Mouse (Mus musculus): ENCODE measurements around the gene Polm. TPM values are rescaled to one million over a fixed set of nuclear protein-coding genes. Genes with fewer than 3 reads are reported as not detected.

Gene Polm
- polyA plus RNA-seq, 1 experiment, result 67.8 TPM

- no peak for TF ChIP-seq GATA1 (IDR thresholded peaks at IDR 0.05; ENCODE audit: low read length)
Observed at GRCm38 (mm10) chr11:5799621-5800490, 38.0 kb downstream of the Polm start.

- no peak for TF ChIP-seq GATA1 (IDR thresholded peaks at IDR 0.05; ENCODE audit: low read length)
Observed at GRCm38 (mm10) chr11:5797928-5798327, 39.9 kb downstream of the Polm start.

DNA sequence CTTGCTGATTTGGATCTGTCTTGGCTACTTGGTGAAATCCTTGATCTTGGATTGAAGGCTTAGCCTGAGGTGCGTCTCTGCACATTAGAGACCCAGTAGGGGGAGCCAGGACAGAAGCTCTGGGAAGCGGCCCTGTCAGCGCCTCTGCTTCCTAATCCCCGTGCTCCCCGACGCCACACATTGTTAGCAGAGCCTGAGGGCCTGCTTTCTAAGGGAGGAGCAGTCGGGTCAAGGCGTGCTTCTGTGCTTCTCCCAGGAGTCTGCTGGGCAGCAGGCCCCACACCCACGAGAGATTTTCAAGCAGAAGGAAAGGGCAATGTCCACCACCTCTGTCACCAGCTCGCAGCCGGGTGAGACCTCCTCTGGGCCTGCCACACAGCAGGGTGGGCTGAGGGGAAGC, 40.4 kb downstream of the Polm start:
- no peak for TF ChIP-seq GATA1 (IDR thresholded peaks at IDR 0.05; ENCODE audit: low read length)

- no peak for TF ChIP-seq GATA1 (IDR thresholded peaks at IDR 0.05; ENCODE audit: low read length)
Observed at GRCm38 (mm10) chr11:5796939-5797338, 40.9 kb downstream of the Polm start.

DNA sequence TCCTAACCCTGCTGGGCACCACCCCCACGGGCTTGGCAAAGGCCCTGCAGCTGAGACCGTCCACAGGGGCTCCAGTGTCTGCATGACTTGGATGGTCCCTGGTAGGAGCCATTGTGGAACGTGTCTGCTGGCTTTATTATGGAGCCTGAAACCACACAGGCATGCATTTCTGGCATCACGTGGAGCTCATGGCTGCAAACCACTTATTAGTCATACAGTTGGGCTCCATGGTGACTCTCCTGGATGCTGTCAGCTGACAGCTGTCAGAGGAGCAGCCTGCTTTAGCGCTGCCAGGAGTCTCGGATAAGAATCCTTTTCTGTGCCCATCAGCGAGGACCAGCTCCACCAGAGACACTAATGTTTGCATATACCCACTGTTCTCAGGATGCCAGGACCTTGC, 42.1 kb downstream of the Polm start:
- no peak for TF ChIP-seq GATA1 (IDR thresholded peaks at IDR 0.05; ENCODE audit: low read length)

DNA sequence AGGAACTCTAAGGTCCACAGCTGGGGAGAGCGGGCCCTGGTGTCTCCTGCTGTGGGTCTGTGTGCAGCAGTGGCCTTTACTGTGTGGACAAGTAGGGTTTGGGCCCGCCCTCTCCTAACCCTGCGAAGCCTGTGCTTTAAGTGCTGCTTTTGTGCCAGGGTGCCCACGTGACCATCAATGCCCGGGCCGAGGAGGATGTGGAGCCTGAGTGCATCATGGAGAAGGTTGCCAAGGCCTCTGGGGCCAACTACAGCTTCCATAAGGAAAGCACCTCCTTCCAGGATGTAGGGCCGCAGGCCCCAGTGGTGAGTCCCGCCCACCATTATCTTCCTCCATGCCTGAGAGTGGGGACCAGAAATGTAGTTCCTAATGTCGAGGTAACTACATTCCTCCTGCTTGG, 42.5 kb downstream of the Polm start:
- TF ChIP-seq GATA1 (IDR thresholded peaks at IDR 0.05; ENCODE audit: low read length), result no peak

DNA sequence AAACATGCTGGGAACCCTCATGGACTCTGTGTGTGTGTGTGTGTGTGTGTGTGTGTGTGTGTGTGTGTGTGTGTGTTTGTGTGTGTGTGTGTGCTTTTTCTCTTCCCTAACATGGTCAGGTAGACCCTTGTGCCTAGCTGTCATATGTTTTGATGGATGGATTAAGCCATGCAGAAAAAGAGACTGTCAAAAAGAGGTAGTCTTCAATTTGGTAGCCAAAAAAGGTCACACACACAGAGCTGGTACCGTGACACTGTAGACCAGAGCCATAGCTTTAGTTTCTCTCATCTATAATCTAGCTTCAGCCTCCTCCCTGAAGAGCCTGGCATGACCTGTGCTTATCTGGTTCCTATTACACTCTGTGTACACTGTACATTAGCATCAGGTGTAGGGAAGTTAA, 47.4 kb downstream of the Polm start:
- no peak for TF ChIP-seq GATA1 (IDR thresholded peaks at IDR 0.05; ENCODE audit: low read length)

DNA sequence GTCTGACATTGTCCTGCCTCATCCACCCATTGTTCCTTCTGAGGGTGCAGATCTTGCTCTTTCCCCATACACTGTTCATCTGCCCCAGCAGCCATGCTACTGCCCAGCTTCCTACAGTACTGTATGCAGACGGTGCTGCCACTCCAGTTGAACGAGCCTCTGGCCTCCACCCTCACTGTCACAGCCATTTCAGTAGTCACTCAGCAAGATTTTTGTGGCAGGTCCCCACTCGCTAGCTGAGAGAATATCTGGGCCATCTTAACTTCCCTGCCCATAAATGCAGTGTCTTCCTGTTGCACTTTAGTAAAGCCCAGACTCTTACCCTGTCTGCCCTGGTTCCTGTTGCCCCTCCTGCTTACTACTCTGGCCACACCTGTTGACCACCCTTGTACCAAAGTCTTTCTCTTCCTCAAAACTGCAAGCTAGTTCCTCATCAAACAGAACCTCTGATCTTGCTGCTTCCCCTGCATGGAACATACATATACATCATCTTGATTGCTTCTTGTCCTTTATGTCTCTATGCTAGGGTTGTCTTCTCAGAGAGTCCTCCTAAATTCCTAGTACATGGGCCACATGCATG, 48.0 kb downstream of the Polm start:
- no peak for TF ChIP-seq GATA1 (IDR thresholded peaks at IDR 0.05; ENCODE audit: low read length)

DNA sequence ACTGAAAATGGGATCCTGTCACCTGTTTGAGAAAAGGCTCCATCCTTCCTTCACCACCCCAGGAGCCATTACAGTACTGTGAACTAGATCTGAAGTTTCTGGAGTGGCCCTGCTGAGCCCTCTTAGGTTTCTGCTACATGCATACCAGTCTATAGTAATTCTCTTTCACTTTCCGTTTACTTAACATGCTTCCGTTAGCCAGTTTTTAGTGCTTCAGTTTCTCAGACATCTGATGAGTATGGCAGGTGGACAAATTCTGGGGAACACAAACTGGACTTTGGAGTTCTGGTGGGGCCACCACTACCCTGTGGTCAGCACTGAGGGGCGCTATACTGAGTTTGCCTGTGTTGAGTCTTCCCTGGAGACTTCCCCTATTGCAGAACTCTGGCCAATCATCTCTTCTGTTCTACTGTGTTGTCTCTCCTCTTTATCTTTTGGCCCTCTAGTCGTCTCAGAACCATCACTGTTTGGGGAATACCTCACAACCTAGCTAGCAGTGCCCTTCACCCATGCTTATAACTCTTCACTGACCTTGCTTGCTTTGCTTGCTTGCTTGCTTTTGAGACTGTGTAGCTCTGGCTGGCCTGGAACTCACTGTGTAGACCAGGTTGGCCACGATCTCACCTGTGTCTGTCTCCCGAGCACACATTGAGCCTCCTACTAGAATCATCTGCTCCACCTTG, 48.6 kb downstream of the Polm start:
- no peak for TF ChIP-seq GATA1 (IDR thresholded peaks at IDR 0.05; ENCODE audit: low read length)

GRCm38 (mm10) chr11:5788056-5789014, 49.5 kb downstream of the Polm start, which contains the start of gene Dbnl:
Dbnl (plus strand) TSS chr11:5788488.
- no peak for TF ChIP-seq GATA1 (IDR thresholded peaks at IDR 0.05; ENCODE audit: low read length)

- no peak for TF ChIP-seq GATA1 (IDR thresholded peaks at IDR 0.05; ENCODE audit: low read length)
Observed at GRCm38 (mm10) chr11:5787671-5788055, 50.2 kb downstream of the Polm start.

GRCm38 (mm10) chr11:5785732-5786131, 52.1 kb downstream of the Polm start:
- no peak for TF ChIP-seq GATA1 (IDR thresholded peaks at IDR 0.05; ENCODE audit: low read length)

GRCm38 (mm10) chr11:5782199-5782944, 55.4 kb downstream of the Polm start:
- TF ChIP-seq GATA1 (IDR thresholded peaks at IDR 0.05; ENCODE audit: low read length), result no peak

DNA sequence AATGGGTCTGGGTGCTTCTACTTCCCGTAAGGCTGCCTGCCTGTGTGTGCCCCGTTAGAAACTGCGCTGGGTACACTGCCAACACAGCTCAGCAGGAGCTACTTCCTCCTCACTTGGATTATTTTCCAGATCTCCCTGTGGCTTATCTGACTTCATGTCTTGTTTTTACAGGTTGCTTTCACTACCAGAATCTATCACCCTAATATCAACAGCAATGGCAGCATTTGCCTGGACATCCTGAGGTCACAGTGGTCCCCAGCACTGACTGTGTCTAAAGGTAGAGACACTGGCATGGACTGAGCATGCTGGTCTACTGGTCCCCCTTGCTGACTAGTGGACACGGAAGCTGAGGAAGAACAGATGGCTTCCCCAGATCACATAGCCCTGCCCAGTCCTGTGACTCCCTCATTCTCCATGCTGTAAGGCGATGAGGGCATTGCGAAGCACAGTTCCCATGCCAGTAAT, 57.7 kb downstream of the Polm start:
- TF ChIP-seq GATA1 (IDR thresholded peaks at IDR 0.05; ENCODE audit: low read length), result no peak

Data from G1E-ER4 (cell line).